Mouse (Mus musculus) monocyte, adult 2 months (primary cell): ENCODE results near the gene Rpl28.

ENCODE experiments used
- DNase-seq, 2 experiments: peaks; one replicate each; pipeline ENCODE4 v3.0.0; 2022; ENCODE audit warnings: low spot score in 2 of 2, low read depth in 1 of 2

The Rpl28 gene

DNA sequence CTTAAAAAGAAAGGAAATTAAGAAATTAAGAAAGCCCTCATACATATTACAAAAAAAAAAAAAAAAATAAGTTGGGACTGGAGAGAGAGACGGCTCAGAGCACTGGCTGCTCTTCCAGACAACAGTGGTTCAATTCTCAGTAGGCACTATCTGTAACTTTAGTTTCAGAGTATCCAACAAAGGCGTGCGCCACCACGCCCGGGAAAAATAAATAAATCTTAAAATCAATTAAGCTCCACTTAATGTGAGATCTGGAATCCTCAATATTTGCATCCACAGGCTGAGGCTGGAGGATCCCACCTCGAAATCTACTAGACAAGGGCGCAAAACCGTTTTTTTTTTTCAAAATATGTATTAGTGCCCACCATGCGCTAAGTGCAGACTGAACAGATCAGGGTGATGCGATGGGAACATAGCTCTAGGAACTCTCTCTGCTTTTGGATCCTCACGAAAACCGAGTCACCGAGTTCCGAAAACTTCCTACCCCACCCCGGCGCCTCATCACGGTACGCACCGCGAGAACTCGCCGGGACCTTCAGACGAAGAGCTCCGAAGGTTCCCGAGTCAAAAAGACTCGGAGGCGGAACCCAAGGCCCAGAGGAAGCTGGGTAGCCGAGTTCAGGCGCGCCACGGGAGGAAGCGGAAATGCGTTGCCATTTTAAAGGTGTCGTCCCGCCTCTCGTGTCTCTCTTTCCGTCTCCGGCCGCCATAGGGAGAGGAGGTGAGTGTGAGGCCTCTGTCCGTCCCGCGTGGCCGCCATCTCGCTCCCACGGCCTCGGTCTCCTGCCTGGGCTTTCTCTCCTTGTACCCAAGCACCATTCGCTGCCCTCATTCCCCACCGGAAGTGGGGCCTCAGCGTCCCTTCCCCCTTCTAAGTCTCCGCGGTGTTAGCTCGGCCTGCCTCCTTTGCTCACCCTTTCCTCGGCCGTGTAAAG is at the start of gene Rpl28:
Gene Rpl28, plus strand, starts transcription at position 597 of the 935 bp plus-strand sequence.
- peak; percentile 85 to 90 for DNase-seq

DNA sequence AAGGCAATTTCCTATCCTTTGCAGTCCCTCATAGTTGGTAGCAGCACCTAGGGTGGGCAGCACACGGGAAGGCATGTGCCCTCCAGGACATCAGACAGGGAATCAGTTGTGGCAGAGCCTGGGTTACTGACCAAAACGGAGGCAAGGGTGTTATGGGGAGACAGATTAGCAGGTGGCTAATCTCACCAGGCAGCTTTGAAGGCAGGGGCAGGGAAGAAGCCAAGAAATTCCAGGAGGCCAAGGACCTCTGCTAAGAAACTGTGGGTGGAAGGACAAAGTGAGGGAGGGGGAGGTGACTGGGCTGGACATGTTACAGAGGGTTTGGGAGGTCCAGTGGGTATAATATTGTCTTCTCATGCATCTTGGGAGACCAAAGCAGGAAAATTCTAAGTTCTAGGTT is 49.3 kb upstream of the Rpl28 start:
- no peak for DNase-seq

DNA sequence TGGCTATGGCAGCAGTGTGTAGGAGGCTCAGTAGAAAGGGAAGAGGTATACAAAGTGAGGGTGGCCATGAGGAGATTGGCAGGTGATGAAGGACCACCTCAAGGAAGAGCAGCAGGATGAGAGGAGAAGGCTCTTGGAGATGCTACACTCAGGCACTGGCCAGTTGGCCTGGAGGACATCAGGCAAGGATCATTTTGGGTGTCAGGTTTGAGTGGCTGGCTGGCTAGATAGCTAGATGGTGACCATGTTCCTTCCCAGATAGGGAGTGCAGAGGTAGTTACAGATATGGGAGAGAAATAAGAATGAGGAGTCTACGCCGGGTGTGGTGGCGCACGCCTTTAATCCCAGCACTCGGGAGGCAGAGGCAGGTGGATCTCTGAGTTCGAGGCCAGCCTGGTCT is 47.8 kb upstream of the Rpl28 start:
- no peak for DNase-seq

DNA sequence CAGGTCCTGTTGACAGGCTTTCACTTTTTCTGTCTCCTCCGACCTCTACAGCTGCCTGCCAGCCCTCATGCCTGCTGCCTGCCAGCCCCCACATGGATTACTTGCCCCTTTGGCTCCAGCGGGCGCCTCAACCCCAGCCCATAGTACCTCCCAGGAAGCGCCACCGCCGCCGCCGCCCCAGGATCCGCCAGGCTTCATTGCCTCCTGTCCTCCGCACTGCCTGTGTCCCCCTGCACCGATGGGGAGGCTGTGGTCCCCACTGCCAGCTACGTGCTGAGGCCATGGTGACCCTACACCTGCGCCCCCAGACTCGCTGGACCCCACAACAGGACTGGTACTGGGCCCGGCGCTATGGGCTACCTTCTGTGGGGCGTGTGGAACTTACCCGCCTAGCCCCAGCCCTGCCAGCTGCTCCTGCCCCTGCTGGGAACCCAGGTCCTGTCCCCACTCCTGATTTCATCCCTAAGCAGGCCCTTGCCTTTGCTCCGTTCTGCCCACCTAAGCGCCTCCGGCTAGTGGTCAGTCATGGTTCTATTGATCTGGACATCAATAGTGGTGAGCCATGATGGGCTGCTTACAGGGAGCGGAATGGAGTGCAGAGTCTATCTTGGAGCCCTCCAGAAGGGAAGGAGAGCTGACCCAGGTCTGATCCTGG is 46.2 kb upstream of the Rpl28 start:
- no peak for DNase-seq

DNA sequence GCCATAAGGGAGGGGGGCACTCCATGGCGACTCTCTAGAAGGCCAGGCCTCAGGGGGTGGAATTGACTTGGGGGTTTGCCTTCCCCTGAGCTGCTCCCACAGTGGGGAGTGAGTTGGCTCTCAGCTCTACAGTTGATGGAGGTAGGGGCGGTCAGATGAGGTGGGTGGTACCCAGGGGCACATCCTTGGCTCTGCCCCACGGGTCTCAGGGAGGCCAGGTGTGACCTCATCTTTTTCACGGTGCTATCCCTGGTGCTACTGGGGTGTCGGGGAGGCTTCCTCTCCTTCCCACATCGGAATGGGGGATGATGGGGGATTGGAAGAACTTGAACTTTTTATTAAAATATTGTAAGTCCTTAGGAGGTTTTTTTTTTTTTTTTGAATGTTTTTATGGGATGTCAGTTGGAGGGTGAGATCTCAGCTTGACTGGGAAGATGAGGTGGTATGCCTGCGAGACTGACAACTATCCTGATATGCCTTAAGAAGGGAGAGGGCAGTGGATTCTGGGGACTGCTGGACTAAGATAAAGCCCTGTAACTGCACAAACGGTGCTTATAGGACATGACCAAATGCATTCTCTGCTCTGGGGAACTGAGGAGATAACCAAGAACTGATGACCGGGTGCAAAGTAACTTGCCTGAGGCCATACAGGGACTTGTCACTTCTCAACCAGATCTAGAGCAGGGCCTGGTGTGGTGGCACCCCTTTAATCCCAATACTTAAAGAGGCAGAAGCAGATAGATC is 45.3 kb upstream of the Rpl28 start:
- DNase-seq = no peak

DNA sequence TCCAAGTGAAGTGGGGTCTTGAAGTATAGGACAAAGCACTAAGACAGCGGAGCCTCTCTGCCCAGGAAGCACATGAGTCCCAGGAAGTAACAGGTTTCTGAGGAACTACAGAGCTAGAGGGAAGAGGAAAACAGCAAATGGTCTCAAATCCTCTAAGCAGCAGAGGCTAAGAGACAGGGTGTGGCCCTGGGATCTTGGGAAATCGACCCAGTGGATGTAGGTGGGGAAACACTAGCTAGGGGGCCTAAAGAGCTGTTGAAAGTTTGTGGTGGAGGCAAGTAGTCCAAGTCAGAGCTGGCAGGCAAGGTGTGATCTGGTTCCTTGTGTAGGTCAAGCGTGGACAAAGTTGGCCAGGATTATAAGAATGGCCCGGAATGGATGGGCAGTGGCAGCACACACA is 44.4 kb upstream of the Rpl28 start:
- no peak for DNase-seq

DNA sequence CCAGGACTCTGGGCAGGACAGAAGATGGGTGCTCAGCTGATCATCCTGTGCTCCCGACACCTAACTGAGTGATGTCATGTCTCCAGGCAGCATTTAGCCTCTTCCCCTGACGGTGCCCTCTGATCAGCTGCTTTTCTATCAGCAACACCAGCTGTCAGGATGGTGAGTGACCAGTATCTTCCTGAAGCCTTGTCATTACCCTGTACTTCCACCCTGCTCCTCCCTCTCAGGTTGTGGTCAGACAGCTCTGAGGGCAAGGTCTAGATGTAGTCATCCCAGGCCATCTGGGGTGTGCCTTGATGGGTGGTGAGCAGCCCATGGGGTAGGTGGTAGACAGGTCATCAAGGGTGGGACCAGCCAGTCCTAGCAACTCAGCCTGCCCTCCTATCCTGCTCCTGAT is 43.5 kb upstream of the Rpl28 start:
- no peak for DNase-seq

DNA sequence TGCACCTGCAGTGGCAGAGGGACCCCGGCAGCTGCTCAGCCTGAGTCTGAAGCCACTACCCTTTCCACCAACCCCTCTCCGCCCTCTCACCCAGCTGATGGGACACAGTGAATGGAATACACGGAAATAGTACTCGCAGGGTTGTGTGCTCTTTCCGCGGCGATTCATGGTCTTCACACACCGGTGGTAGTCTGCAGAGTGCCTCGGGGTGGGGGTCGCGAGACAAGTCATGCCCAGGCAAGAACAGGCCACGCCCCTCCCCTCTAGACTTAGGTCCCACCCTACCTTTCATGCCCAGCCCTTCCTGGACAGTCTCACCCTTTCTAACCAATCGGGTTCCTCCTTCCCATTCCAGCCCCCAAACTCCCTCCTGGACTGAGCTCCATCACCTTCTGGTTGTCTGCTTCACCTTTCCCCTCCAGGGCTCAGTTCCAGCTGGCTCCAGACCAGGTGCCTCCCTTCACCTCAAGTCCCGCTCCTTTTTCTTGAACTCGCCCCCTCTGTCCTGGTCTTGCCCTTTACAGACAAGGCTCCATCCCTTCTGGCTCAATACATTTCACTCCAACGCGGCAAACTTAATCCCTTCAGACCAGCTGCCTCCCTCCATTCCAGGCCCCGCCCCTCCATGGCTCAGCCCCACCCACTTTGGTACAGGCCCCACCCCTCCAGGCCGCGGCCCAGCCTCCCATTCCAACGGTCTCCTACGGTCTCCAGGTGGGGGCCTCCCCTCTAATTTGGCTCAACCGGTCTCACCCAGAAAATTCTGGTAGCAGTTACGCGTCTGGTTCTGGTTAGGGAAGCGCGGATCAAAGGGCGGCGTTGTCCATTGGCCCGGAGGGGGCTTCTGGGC is 40.5 kb upstream of the Rpl28 start:
- no peak for DNase-seq

DNA sequence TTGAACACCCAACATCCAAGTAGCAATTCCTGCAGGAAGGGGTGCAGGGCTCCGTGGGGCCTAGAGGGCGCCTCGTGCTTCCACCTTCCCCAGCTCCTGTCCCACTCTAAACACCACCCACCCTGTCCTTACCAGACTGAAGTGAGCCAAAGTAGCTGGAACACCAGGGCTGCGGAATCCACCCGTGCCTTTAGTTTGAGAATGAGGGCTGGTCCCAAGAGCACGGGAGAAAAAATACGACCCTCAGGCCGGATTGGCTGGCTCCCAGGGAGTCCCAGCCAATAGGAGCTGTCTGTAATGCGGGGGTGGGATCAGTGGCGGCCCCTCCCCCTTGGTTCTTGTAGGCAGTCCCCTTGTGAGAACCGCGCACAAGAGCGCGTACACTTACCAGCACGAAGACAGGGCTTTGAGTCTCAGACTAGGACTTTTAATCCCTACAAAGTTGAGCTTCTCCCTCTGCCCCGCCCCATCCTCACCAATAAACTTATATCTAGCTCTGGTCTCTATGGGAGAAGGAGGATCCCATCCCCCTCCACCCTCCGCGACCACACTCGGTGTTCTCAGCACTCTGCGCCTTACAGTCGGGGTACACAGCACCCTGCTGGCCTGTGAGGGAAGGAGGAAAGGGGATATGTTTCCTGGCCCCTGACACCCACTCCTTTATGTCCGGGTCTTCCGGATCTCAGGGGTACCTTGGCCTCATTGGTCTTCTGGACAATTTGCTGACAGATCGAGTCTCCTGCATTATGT is 39.7 kb upstream of the Rpl28 start, which contains the start of gene Cox6b2:
Gene Cox6b2, minus strand, starts transcription at position 274 of the 750 bp plus-strand sequence.
- DNase-seq = peak; percentile 38 to 45

DNA sequence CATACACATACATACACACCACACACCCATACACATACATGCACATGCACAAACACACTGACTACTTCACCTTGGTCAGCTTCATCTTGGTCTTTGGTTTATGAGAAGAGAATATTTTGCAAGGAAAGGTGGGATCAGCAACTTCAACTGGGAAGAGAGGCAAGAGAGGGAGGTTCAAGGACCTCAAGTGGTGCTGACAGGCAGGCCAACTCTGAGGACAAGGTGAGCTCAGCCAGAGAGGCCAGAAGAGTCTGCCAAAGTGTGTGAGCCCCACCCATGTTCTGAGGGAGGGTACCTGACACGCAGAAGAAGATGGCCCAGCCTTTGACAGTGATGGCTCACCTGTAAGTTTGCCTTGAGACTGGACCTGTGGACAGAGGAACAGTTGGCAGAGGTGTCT is 33.0 kb upstream of the Rpl28 start:
- DNase-seq = no peak

DNA sequence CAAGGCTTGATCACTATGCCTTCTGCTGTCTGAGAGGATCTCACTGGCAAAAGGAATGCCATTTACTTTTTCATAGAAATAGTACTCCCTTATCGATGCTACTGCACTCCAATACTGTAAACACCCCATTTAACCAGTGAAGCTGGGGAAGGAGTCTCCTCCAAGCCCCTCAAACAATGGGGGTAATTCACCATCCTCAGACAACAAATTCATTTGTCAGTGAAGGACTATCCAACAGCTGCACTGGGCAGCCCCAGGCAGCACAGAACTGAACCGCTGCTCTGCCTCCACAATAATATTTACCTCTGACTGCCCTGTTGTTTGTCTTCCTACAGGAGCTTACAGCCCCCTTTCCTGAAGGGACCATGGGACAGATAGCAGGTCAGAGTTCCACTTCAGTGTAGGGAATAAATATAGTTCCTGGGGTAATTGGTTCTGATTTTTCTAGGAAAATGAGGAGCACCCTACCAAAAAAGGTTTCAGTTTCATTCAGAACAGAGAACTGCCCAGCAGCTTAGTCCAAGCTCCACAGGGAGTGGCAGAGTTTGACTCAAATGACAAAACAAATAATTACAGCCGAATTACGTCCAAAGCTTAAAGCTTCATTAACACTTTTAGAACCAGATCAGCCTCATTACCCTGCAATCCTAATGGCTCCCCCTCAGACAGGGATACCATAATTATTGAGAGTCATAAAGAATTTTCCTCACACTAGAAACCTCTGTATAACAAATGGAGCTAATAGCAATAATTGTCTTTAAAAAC is 27.5 kb upstream of the Rpl28 start:
- no peak for DNase-seq

DNA sequence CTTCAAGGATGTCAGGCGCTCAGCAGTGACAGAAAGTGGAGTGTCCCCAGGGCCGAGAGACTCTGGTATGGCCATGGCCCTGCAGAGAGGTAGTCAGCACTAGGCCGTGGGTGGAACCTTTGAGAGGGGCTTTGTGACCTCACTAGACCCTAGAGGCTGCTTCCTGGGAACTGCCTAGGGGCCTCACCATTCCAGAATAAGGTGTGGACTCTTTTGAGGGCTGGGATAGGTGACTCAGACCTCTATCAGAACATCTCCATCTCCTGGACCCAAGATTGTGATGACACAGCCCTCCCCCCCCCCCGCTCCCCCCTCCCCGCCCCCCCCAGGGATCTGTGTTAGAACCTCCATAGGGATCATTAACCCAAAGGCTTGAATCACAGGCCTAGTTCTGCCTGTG is 21.5 kb upstream of the Rpl28 start, which contains the start of gene Fam71e2:
Gene Fam71e2, minus strand, starts transcription at position 101 of the 400 bp plus-strand sequence.
- DNase-seq = no peak

DNA sequence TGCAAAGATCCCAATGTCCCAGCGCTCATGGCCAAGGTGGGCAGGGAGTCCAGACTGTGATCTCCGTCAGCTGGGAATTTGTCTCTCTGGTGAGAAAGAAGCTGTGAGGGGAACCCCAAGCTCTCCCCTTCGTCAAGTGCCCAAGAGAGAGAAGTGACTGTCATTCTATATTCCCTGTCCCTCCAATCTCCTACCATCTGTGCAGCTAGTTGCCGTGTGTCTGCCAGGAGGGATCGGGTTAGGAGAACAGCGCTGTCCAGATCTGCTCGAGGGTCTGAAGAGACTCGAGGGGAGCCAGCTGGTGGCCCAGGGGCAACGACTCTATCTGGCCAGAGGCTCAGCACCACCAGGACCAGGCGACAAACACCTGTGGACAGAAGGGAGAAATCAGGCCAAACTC is 16.5 kb upstream of the Rpl28 start:
- DNase-seq = no peak

DNA sequence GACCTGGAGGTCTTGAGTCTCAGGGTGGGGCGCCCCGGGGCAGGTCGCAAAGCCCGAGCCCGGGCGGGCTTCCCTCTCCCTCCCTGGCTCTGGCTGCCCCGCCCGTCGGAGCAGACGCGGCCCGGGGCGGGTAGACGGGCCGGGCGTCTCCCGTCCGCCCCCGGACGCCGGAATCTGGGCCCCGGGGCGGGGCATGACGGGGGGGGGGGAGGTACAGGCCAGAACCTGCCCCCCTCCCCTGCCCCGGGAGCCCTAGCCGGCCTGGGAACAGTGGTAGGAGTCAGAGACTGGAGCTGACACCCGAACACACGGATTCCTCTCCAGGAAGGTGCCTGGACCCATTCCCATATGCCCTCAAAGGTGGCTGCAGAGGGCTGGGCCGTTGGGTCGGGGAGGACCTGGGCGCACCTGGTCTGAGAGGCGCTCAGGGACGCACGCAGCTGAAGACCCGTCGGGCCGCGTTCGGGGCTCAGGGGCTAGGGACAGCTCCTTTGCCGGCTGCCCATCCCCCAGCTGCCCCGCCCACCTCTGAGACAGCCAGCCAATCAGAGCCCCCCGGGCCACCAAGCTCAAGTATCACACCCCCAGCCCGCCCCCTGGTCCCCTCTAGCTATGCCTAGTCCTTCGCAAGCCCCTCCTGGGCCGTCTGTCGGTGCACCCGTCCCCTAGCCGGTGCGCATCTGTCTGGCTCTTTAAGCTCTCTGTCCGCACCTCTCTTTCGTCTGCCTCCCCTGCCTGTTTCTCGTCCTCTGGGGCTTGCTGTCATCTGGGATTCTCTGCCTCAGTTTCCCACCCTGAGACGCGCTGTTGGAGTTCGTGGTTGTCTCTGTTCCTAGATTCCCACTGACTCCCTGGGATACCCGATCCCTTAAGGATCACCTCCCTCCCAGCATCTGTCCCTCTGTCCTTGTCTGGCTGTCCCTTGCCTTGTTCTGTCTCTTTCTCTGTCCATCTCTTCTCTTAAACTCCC is 15.5 kb upstream of the Rpl28 start:
- DNase-seq = no peak

DNA sequence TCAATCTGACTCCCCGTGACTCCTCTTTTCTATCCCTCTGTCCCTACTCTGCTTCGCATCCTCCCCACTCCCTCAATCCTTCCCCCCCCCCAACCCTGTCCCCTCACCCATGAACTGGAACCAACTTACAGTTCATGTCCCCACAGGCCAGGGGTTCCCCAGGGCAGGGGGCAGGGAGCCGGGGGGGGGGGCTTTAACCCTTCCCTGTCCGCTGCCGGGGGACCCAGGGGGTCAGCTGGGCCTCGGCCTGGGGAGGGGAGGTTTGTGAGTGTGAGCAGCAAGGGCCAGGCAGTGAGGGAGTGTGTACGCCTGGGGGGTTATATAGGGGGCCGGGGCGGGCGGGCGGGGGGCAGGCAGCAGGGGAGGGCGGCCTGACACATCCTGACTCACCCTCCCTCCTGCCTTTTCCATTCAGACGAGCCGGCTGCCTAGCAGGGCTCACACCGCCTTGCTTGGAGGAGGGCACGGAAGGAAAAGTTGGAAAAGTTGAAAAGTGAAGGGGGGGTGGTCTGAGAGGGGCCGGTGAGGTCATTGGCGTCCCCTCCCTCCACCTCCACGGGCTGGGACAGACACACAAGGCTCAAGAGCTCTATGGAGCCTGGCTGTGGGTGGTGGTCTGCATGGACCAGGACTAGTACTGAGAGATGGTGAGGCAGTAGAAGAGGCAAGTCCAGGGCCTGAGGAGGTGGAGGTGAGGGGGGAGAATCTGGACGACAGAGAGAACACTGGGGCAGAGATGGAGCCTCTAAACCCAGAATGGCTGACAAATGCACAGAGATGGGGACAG is 14.6 kb upstream of the Rpl28 start:
- DNase-seq = no peak

DNA sequence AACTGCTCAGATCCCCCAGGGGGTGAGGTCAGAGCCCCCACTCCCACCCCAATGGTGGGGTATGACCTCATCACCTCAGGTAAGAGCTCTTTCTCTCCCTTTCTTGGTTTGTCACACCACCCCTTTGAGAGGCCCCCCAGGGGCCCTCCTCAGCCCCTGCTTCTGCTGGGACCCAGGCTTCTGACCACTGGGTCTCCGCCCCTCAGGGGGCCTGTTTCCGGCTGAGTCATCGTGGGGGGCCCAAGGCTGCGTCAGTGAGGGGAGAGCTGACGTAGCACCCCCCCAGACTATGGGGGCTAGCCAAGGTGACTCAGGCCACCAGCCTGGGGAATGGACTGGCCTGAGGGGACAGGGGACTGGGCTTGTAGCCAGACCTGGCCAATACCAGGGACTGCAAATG is 12.8 kb upstream of the Rpl28 start:
- no peak for DNase-seq

DNA sequence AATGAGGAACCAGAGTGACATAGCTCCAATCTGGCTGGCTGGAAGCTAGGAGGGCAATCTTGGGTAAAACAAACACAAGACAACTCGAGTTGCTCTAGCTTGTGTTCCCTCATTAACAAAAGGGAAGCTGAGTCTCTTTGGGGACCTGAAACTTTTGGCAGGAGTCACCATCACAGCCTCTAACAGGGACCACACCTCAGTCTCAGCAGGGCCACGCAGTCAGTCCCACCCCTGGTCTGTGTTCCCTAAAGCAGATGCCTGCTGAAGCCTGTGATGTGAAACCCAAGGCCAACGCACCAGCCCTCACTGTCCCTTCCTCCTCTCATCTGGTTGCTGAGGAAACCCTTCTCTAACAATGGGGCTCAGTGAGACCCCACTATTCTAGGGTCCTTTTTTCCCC is 10.5 kb upstream of the Rpl28 start:
- DNase-seq = no peak
